Mouse (Mus musculus) liver, postnatal 0 days (tissue): ENCODE measurements around the gene Spag9.

Experiments used
- CTCF ChIP-seq: sonication (generic); IDR thresholded peaks from 2 replicates; pipeline ENCODE4 v1.5.1; 2016; ENCODE audit warnings: antibody characterized with exemption, low read depth
- EP300 ChIP-seq: IDR thresholded peaks from 2 replicates; pipeline ENCODE4 v1.6.1; 2016; ENCODE audit warnings: antibody characterized with exemption, low read depth, mild to moderate bottlenecking

DNA sequence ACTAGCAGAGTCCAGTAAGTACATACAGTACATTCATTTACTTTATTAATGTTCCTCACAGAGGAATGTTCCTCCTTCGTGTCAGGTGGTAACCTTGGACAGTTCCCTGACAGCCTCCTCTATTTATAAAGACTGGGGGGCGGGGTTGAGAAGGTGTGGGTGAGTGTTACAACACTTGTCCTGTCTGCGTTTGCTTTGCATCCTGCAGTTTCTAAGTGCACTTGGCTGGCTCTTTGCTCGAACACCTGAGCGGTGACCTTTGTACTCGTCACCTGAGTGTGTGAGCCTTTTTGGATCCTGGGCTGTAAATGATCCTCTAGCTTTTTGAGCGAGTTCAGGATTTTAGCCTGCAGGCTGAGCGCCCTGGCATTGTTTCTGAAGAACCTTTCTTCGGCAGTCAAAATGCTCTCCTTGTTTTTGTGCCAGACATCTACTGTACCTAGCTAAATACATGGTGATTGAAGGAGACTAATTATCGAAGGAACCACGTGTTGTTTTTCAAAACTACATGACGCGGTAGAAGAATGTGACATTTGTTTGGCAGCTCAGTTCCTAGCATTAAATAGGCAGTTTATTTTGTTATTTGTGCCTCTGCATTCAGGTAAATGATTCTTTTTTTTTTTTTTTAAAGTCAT, 1.4 kb downstream of the Spag9 start:
- TF ChIP-seq CTCF (no peak), EP300 (peak; percentile 55)
